In the genomic region with DNA sequence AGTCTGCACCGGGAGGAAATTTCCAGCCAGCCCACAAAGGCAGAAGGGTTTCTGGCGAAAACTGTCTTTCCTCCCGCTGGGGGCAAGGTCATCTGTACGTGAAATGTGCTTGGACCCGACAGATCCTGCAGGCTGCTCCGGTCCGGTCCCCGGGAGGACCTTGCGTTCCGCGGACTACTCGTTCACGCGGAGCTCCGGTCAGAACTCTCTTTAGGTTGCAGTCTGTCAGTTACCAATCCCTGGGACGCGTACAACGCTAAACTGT, we compare ENCODE assay signal across 8 mouse cellular contexts. TPM values are rescaled to one million over a fixed set of nuclear protein-coding genes. Genes with fewer than 3 reads are reported as not detected.
DNase-seq lines count a peak whose midpoint lies in the region; ATAC-seq and TF ChIP-seq lines count a peak whose summit lies in the region.

No protein-coding gene starts in this region.

- H3K4me2 ChIP-seq in lung, embryonic 14.5 days: peak overlapping the region; percentile 97
- H3K4me2 ChIP-seq in neural tube, embryonic 13.5 days: peak overlapping the region; percentile 96

- WGBS in lung, embryonic 14.5 days: under 1% methylated on average over 18 of the region's 18 CpGs
- 0% methylated on average over 18 of the region's 18 CpGs for WGBS in limb, embryonic 10.5 days
- under 1% methylated on average over 18 of the region's 18 CpGs for WGBS in neural tube, embryonic 13.5 days

- no peak for DNase-seq in lung, embryonic 14.5 days
- DNase-seq in lung, adult 18-20 months: no peak
- no peak for DNase-seq in limb, embryonic 10.5 days (ENCODE audit: low spot score)
- DNase-seq in ovary, postnatal 36 days (ENCODE audit: low spot score): no peak
- DNase-seq in gastrocnemius, adult 18-20 months (ENCODE audit: low spot score): no peak
- DNase-seq in left cerebral cortex, postnatal 4 days: no peak

- peaks cover 28% of the 10 kb centered on the region for H3K4me1 ChIP-seq in lung, embryonic 14.5 days (ENCODE audit: insufficient read depth)
- peaks cover 12% of the 10 kb centered on the region for H3K4me1 ChIP-seq in embryonic fibroblast, embryonic 13.5 days (ENCODE audit: control insufficient read depth, insufficient read depth, low read length)
- H3K4me1 ChIP-seq in limb, embryonic 10.5 days: peaks cover 67% of the 10 kb centered on the region
- peaks cover 69% of the 10 kb centered on the region for H3K4me1 ChIP-seq in neural tube, embryonic 13.5 days (replicated peaks)

- intact Hi-C loops in left cerebral cortex, postnatal 4 days (cut with DNase I): no loop called here

- no peaks in the 10 kb centered on the region for H3K9me3 ChIP-seq in lung, embryonic 14.5 days (ENCODE audit: low read depth, low read length)
- H3K9me3 ChIP-seq in limb, embryonic 10.5 days (replicated peaks): no peaks in the 10 kb centered on the region
- H3K9me3 ChIP-seq in neural tube, embryonic 13.5 days: no peaks in the 10 kb centered on the region

- H3K27ac ChIP-seq in lung, embryonic 14.5 days (ENCODE audit: low read depth): peak overlapping the region; percentile 98
- peak overlapping the region; percentile 97 for H3K27ac ChIP-seq in embryonic fibroblast, embryonic 13.5 days (ENCODE audit: insufficient read depth, low read length)
- H3K27ac ChIP-seq in limb, embryonic 10.5 days: peak overlapping the region; percentile 89
- peak overlapping the region; percentile 100 for H3K27ac ChIP-seq in neural tube, embryonic 13.5 days (replicated peaks)

- H3K36me3 ChIP-seq in lung, embryonic 14.5 days (ENCODE audit: insufficient read depth): peaks cover 49% of the 10 kb centered on the region
- H3K36me3 ChIP-seq in limb, embryonic 10.5 days: peaks cover 62% of the 10 kb centered on the region
- peaks cover 50% of the 10 kb centered on the region for H3K36me3 ChIP-seq in neural tube, embryonic 13.5 days

- ATAC-seq in lung, embryonic 14.5 days (ENCODE audit: insufficient read depth): no peak
- no peak for ATAC-seq in neural tube, embryonic 13.5 days (ENCODE audit: low read depth)

- peak overlapping the region; percentile 73 for H3K4me3 ChIP-seq in lung, embryonic 14.5 days (ENCODE audit: low read depth, low read length)
- H3K4me3 ChIP-seq in embryonic fibroblast, embryonic 13.5 days (ENCODE audit: insufficient read depth, low read length): peak overlapping the region; percentile 87
- H3K4me3 ChIP-seq in limb, embryonic 10.5 days: peak overlapping the region; percentile 87
- H3K4me3 ChIP-seq in neural tube, embryonic 13.5 days: peak overlapping the region; percentile 90

- peak overlapping the region; percentile 68 for H3K9ac ChIP-seq in lung, embryonic 14.5 days
- peak overlapping the region; percentile 100 for H3K9ac ChIP-seq in neural tube, embryonic 13.5 days

- no peaks in the 10 kb centered on the region for H3K27me3 ChIP-seq in lung, embryonic 14.5 days (ENCODE audit: insufficient read depth, low read length)
- no peaks in the 10 kb centered on the region for H3K27me3 ChIP-seq in limb, embryonic 10.5 days (ENCODE audit: low read depth, poor library complexity, severe bottlenecking)
- no peaks in the 10 kb centered on the region for H3K27me3 ChIP-seq in neural tube, embryonic 13.5 days

- TF ChIP-seq POLR2A in embryonic fibroblast, embryonic 13.5 days (IDR thresholded peaks at IDR 0.05; ENCODE audit: low read depth, low read length): no peak

- TF ChIP-seq CTCF in lung, embryonic 14.5 days (IDR thresholded peaks at IDR 0.05; ENCODE audit: low read depth): no peak
- TF ChIP-seq CTCF in embryonic fibroblast, embryonic 13.5 days (IDR thresholded peaks at IDR 0.05; ENCODE audit: borderline replicate concordance, insufficient read depth, low read length): no peak

RNA-seq across cellular contexts. Expression of gene Kdm6b, which starts 3.5 kb away (rescaled TPM):
- polyA plus RNA-seq in lung, embryonic 14.5 days (2014; fragmentation: Nextera tagmentation; extraction: Ambion mirVana): 22.9 and 24.4 TPM in 2 replicates
- 31.8 and 33.4 TPM in 2 replicates for polyA plus RNA-seq in embryonic fibroblast, embryonic 13.5 days (2011; ENCODE audit: insufficient read length, low read depth, missing spikeins)
- polyA plus RNA-seq in limb, embryonic 10.5 days (2016; fragmentation: Nextera tagmentation; extraction: Ambion mirVana): 36.6 and 40.8 TPM in 2 replicates
- 44.8 and 47.4 TPM in 2 replicates for polyA plus RNA-seq in neural tube, embryonic 13.5 days (2015; fragmentation: Nextera tagmentation; extraction: Ambion mirVana)
- total RNA-seq in gastrocnemius, adult 18-20 months (2021): 10 to 100 TPM; 19.6 to 22.0 TPM
- 10 to 100 TPM; 77.2 to 85.8 TPM for total RNA-seq in left cerebral cortex, postnatal 4 days (2021)

RNA-seq across cellular contexts. Expression of gene Tmem88, which starts 11.9 kb away (rescaled TPM):
- polyA plus RNA-seq in lung, embryonic 14.5 days (2014; fragmentation: Nextera tagmentation; extraction: Ambion mirVana): 37.5 and 39.1 TPM in 2 replicates
- 9.1 and 10.3 TPM in 2 replicates for polyA plus RNA-seq in embryonic fibroblast, embryonic 13.5 days (2011; ENCODE audit: insufficient read length, low read depth, missing spikeins)
- polyA plus RNA-seq in limb, embryonic 10.5 days (2016; fragmentation: Nextera tagmentation; extraction: Ambion mirVana): 23.0 and 24.7 TPM in 2 replicates
- polyA plus RNA-seq in neural tube, embryonic 13.5 days (2015; fragmentation: Nextera tagmentation; extraction: Ambion mirVana): 7.8 and 8.4 TPM in 2 replicates
- total RNA-seq in gastrocnemius, adult 18-20 months (2021): 1 to 10 TPM; 2.6 to 4.1 TPM
- total RNA-seq in left cerebral cortex, postnatal 4 days (2021): 1 to 10 TPM; 3.1 to 4.2 TPM

RNA-seq across cellular contexts. Expression of gene Cyb5d1, which starts 14.5 kb away (rescaled TPM):
- 26.8 and 27.2 TPM in 2 replicates for polyA plus RNA-seq in lung, embryonic 14.5 days (2014; fragmentation: Nextera tagmentation; extraction: Ambion mirVana)
- polyA plus RNA-seq in embryonic fibroblast, embryonic 13.5 days (2011; ENCODE audit: insufficient read length, low read depth, missing spikeins): 51.0 and 51.7 TPM in 2 replicates
- 45.2 and 51.6 TPM in 2 replicates for polyA plus RNA-seq in limb, embryonic 10.5 days (2016; fragmentation: Nextera tagmentation; extraction: Ambion mirVana)
- 36.2 and 39.2 TPM in 2 replicates for polyA plus RNA-seq in neural tube, embryonic 13.5 days (2015; fragmentation: Nextera tagmentation; extraction: Ambion mirVana)
- total RNA-seq in gastrocnemius, adult 18-20 months (2021): 10 to 100 TPM; 29.3 to 33.0 TPM
- 10 to 100 TPM; 36.3 to 41.1 TPM for total RNA-seq in left cerebral cortex, postnatal 4 days (2021)

RNA-seq across cellular contexts. Expression of gene Naa38, which starts 14.7 kb away (rescaled TPM):
- polyA plus RNA-seq in lung, embryonic 14.5 days (2014; fragmentation: Nextera tagmentation; extraction: Ambion mirVana): 169 and 173 TPM in 2 replicates
- polyA plus RNA-seq in embryonic fibroblast, embryonic 13.5 days (2011; ENCODE audit: insufficient read length, low read depth, missing spikeins): 75.6 and 81.1 TPM in 2 replicates
- polyA plus RNA-seq in limb, embryonic 10.5 days (2016; fragmentation: Nextera tagmentation; extraction: Ambion mirVana): 140 and 151 TPM in 2 replicates
- polyA plus RNA-seq in neural tube, embryonic 13.5 days (2015; fragmentation: Nextera tagmentation; extraction: Ambion mirVana): 112 and 117 TPM in 2 replicates
- 10 to 100 TPM; 70.5 to 72.1 TPM for total RNA-seq in gastrocnemius, adult 18-20 months (2021)
- total RNA-seq in left cerebral cortex, postnatal 4 days (2021): 10 to 100 TPM; 60.2 to 63.9 TPM

RNA-seq across cellular contexts. Expression of gene Chd3, which starts 40.8 kb away (rescaled TPM):
- 57.3 and 59.9 TPM in 2 replicates for polyA plus RNA-seq in lung, embryonic 14.5 days (2014; fragmentation: Nextera tagmentation; extraction: Ambion mirVana)
- 175 and 199 TPM in 2 replicates for polyA plus RNA-seq in embryonic fibroblast, embryonic 13.5 days (2011; ENCODE audit: insufficient read length, low read depth, missing spikeins)
- polyA plus RNA-seq in limb, embryonic 10.5 days (2016; fragmentation: Nextera tagmentation; extraction: Ambion mirVana): 35.1 and 70.5 TPM in 2 replicates
- polyA plus RNA-seq in neural tube, embryonic 13.5 days (2015; fragmentation: Nextera tagmentation; extraction: Ambion mirVana): 82.3 and 84.6 TPM in 2 replicates
- 1 to 10 TPM; 5.7 to 7.9 TPM for total RNA-seq in gastrocnemius, adult 18-20 months (2021)
- total RNA-seq in left cerebral cortex, postnatal 4 days (2021): 100 to 1,000 TPM; 552 to 572 TPM
